Mouse (Mus musculus) embryonic fibroblast, embryonic 13.5 days (primary cell): Measurements from ENCODE around the gene Scube2.
A peak's percentile ranks its signal among the peaks of the same experiment; 100 is the strongest.

Source experiments
- CTCF ChIP-seq: IDR thresholded peaks from 2 replicates; pipeline ENCODE4 v1.5.1; 2011; ENCODE audit warnings: mild to moderate bottlenecking, control low read depth, low read length, moderate library complexity, borderline replicate concordance; ENCODE audit not compliant: insufficient read depth
- POLR2A ChIP-seq: IDR thresholded peaks from 2 replicates; pipeline ENCODE4 v1.6.1; 2011; ENCODE audit warnings: low read depth, mild to moderate bottlenecking, control low read depth, low read length, moderate library complexity

DNA sequence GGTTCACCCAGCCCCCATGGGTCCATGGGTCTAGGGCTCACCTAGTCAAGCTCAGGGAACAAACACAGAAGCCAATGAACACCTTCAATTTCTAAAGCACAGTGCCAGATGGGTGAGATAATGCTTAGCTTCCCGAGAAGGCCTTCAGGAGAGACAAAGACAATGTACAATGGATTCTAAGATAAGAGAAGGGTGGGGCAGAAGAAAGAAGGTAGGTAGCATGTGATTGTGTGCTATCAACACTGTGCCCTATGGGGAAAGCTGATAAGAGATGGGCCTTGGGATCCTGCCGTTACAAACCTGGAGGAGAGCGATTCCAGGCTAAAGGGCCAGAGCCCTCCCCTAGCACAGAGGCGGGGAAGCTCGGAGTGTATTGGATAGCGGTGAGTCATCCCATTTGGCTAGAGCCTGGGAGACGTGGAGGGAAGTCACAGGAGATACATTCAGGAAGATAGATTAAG lies 12.7 kb downstream of the Scube2 start:
- TF ChIP-seq POLR2A = peak; percentile 28; the same call in 1 of the 2 replicates
- no peak for TF ChIP-seq CTCF
